In genomic region chr16:58671212-58671985, GRCm38 (mm10) we compare ENCODE assay signal across 8 mouse cellular contexts. TPM values are rescaled to one million over a fixed set of nuclear protein-coding genes. Genes with fewer than 3 reads are reported as not detected.
A peak's percentile ranks its signal among the peaks of the same experiment; 100 is the strongest.
DNase-seq lines count a peak whose midpoint lies in the region; ATAC-seq lines count a peak whose summit lies in the region.
"Had no signal": no experiment of that assay in that cellular context is flagged by ENCODE, and none has a peak within 500 bp of the region (broad histone marks: within the 10 kb centered on the region; RNA-seq: fewer than 3 reads in every experiment).

No protein-coding gene starts in this region.

- H3K4me1 ChIP-seq in megakaryocyte, embryonic 14.5 days = peaks cover 48% of the 10 kb centered on the region
- H3K4me1 ChIP-seq in forebrain, embryonic 11.5 days (replicated peaks; ENCODE audit: control insufficient read depth, insufficient read depth, low read length) = no peaks in the 10 kb centered on the region; the same call in 1 of the 2 replicates
- peaks cover 38% of the 10 kb centered on the region for H3K4me1 ChIP-seq in liver, embryonic 11.5 days (replicated peaks; ENCODE audit: control insufficient read depth, insufficient read depth, low read length)

- peak overlapping the region; percentile 81 for H3K4me2 ChIP-seq in forebrain, embryonic 11.5 days (ENCODE audit: low read depth, low read length, severe bottlenecking)
- peak overlapping the region; percentile 65 for H3K4me2 ChIP-seq in liver, embryonic 11.5 days

- no peaks in the 10 kb centered on the region for H3K27me3 ChIP-seq in megakaryocyte, embryonic 14.5 days (replicated peaks)
- H3K27me3 ChIP-seq in forebrain, embryonic 11.5 days (ENCODE audit: control insufficient read depth, insufficient read depth, low read length) = no peaks in the 10 kb centered on the region
- H3K27me3 ChIP-seq in liver, embryonic 11.5 days (replicated peaks; ENCODE audit: control insufficient read depth, insufficient read depth, low read length) = no peaks in the 10 kb centered on the region

- 73% methylated on average over 8 of the region's 8 CpGs for WGBS in forebrain, embryonic 11.5 days
- WGBS in liver, embryonic 11.5 days = 51% methylated on average over 8 of the region's 8 CpGs

- DNase-seq in forebrain, embryonic 11.5 days (ENCODE audit: low spot score) = no peak
- no peak for DNase-seq in liver, embryonic 11.5 days (ENCODE audit: low spot score)
- no peak for DNase-seq in thymus, postnatal 4 days
- no peak for DNase-seq in thymus, postnatal 36 days
- DNase-seq in thymus, postnatal 0 days (ENCODE audit: low spot score) = no peak

- peaks cover 41% of the 10 kb centered on the region for H3K36me3 ChIP-seq in megakaryocyte, embryonic 14.5 days (replicated peaks; ENCODE audit: low read length)
- H3K36me3 ChIP-seq in forebrain, embryonic 11.5 days (ENCODE audit: control insufficient read depth, insufficient read depth, low read length) = no peaks in the 10 kb centered on the region; the same call in 1 of the 2 replicates
- peaks cover 28% of the 10 kb centered on the region for H3K36me3 ChIP-seq in liver, embryonic 11.5 days (ENCODE audit: control insufficient read depth, insufficient read depth, low read length)

- H3K9ac ChIP-seq in forebrain, embryonic 11.5 days (ENCODE audit: low read length) = no peak overlapping the region
- H3K9ac ChIP-seq in liver, embryonic 11.5 days (ENCODE audit: low read depth, low read length) = peak overlapping the region; percentile 99

- ATAC-seq in megakaryocyte, adult 5-6 weeks (ENCODE audit: poor library complexity, severe bottlenecking) = no peak
- ATAC-seq in forebrain, embryonic 11.5 days (replicated peaks; ENCODE audit: low FRiP score) = no peak
- no peak for ATAC-seq in liver, embryonic 11.5 days (replicated peaks; ENCODE audit: low FRiP score)

- peak overlapping the region; percentile 100 for H3K4me3 ChIP-seq in megakaryocyte, embryonic 14.5 days (replicated peaks)
- H3K4me3 ChIP-seq in forebrain, embryonic 11.5 days (ENCODE audit: low read depth, low read length) = peak overlapping the region; percentile 72
- H3K4me3 ChIP-seq in liver, embryonic 11.5 days (ENCODE audit: low read depth, low read length) = peak overlapping the region; percentile 100

- H3K27ac ChIP-seq in forebrain, embryonic 11.5 days (ENCODE audit: low read depth, low read length) = no peak overlapping the region
- H3K27ac ChIP-seq in liver, embryonic 11.5 days (ENCODE audit: low read depth, low read length) = peak overlapping the region; percentile 100

- H3K9me3 ChIP-seq in megakaryocyte, embryonic 14.5 days = no peaks in the 10 kb centered on the region
- no peaks in the 10 kb centered on the region for H3K9me3 ChIP-seq in forebrain, embryonic 11.5 days (ENCODE audit: control insufficient read depth, low read length)
- H3K9me3 ChIP-seq in liver, embryonic 11.5 days (ENCODE audit: control insufficient read depth, low read length) = no peaks in the 10 kb centered on the region

RNA-seq across cellular contexts. Expression of gene Cpox, which starts 1.3 kb away (rescaled TPM):
- 3.4 and 14.3 TPM in 2 replicates for polyA plus RNA-seq in megakaryocyte, embryonic 14.5 days (2012; ENCODE audit: insufficient read depth, low replicate concordance)
- total RNA-seq in megakaryocyte, adult 5-6 weeks (2015) = 36.6 and 50.8 TPM in 2 replicates
- total RNA-seq in megakaryocyte, adult 5-6 weeks (2017) = 17.7 and 25.5 TPM in 2 replicates
- 20.6 and 22.0 TPM in 2 replicates for polyA plus RNA-seq in forebrain, embryonic 11.5 days (2014; fragmentation: Nextera tagmentation; extraction: Ambion mirVana)
- polyA plus RNA-seq in liver, embryonic 11.5 days (2014; fragmentation: Nextera tagmentation; extraction: Ambion mirVana) = 388 and 389 TPM in 2 replicates
- polyA plus RNA-seq in thymus, postnatal 0 days (2015; fragmentation: Nextera tagmentation; extraction: Ambion mirVana) = 15.9 and 16.3 TPM in 2 replicates

RNA-seq across cellular contexts. Expression of gene E330017A01Rik, which starts 32.9 kb away (rescaled TPM):
- not detected in 2 replicates for polyA plus RNA-seq in megakaryocyte, embryonic 14.5 days (2012; ENCODE audit: insufficient read depth, low replicate concordance)
- not detected in 2 replicates for total RNA-seq in megakaryocyte, adult 5-6 weeks (2015)
- not detected in 2 replicates for total RNA-seq in megakaryocyte, adult 5-6 weeks (2017)
- polyA plus RNA-seq in forebrain, embryonic 11.5 days (2014; fragmentation: Nextera tagmentation; extraction: Ambion mirVana) = not detected in 2 replicates
- not detected in 2 replicates for polyA plus RNA-seq in liver, embryonic 11.5 days (2014; fragmentation: Nextera tagmentation; extraction: Ambion mirVana)
- polyA plus RNA-seq in thymus, postnatal 0 days (2015; fragmentation: Nextera tagmentation; extraction: Ambion mirVana) = not detected in 2 replicates
- polyA plus RNA-seq: inflammation-experienced regulatory T-cells, adult 6 months had no signal

RNA-seq across cellular contexts. Expression of gene Gpr15, which starts 47.5 kb away (rescaled TPM):
- polyA plus RNA-seq in megakaryocyte, embryonic 14.5 days (2012; ENCODE audit: insufficient read depth, low replicate concordance) = not detected in 2 replicates
- 1.8 and 3.1 TPM in 2 replicates for total RNA-seq in megakaryocyte, adult 5-6 weeks (2015)
- 4.2 and 6.7 TPM in 2 replicates for total RNA-seq in megakaryocyte, adult 5-6 weeks (2017)
- polyA plus RNA-seq in forebrain, embryonic 11.5 days (2014; fragmentation: Nextera tagmentation; extraction: Ambion mirVana) = not detected in 2 replicates
- polyA plus RNA-seq in liver, embryonic 11.5 days (2014; fragmentation: Nextera tagmentation; extraction: Ambion mirVana) = not detected in 2 replicates
- 0.79 and 1.7 TPM in 2 replicates for polyA plus RNA-seq in thymus, postnatal 0 days (2015; fragmentation: Nextera tagmentation; extraction: Ambion mirVana)

RNA-seq across cellular contexts. Expression of gene Gm813, which starts 54.6 kb away (rescaled TPM):
- polyA plus RNA-seq in megakaryocyte, embryonic 14.5 days (2012; ENCODE audit: insufficient read depth, low replicate concordance) = not detected in 2 replicates
- not detected in 2 replicates for total RNA-seq in megakaryocyte, adult 5-6 weeks (2015)
- not detected in 2 replicates for total RNA-seq in megakaryocyte, adult 5-6 weeks (2017)
- not detected in 2 replicates for polyA plus RNA-seq in forebrain, embryonic 11.5 days (2014; fragmentation: Nextera tagmentation; extraction: Ambion mirVana)
- polyA plus RNA-seq in liver, embryonic 11.5 days (2014; fragmentation: Nextera tagmentation; extraction: Ambion mirVana) = not detected in 2 replicates
- not detected in 2 replicates for polyA plus RNA-seq in thymus, postnatal 0 days (2015; fragmentation: Nextera tagmentation; extraction: Ambion mirVana)
- polyA plus RNA-seq: inflammation-experienced regulatory T-cells, adult 6 months had no signal

RNA-seq across cellular contexts. Expression of gene Cldnd1, which starts 56.3 kb away (rescaled TPM):
- 1.00 and 2.3 TPM in 2 replicates for polyA plus RNA-seq in megakaryocyte, embryonic 14.5 days (2012; ENCODE audit: insufficient read depth, low replicate concordance)
- 65.0 and 74.3 TPM in 2 replicates for total RNA-seq in megakaryocyte, adult 5-6 weeks (2015)
- total RNA-seq in megakaryocyte, adult 5-6 weeks (2017) = 16.9 and 25.2 TPM in 2 replicates
- 115 and 116 TPM in 2 replicates for polyA plus RNA-seq in forebrain, embryonic 11.5 days (2014; fragmentation: Nextera tagmentation; extraction: Ambion mirVana)
- polyA plus RNA-seq in liver, embryonic 11.5 days (2014; fragmentation: Nextera tagmentation; extraction: Ambion mirVana) = 65.3 and 73.3 TPM in 2 replicates
- polyA plus RNA-seq in thymus, postnatal 0 days (2015; fragmentation: Nextera tagmentation; extraction: Ambion mirVana) = 51.0 and 58.6 TPM in 2 replicates

Comparison
In these comparisons a context has a peak if more than half of its experiments do, and no peak if none do; other contexts are left out.
1. RNA of gene Cpox, which starts 1.3 kb away (polyA plus RNA-seq): 388 to 389 TPM in liver, embryonic 11.5 days; 20.6 to 22.0 TPM in forebrain, embryonic 11.5 days, 15.9 to 16.3 TPM in thymus, postnatal 0 days and 3.4 to 14.3 TPM in megakaryocyte, embryonic 14.5 days; every median in the first group is over 10 times any median in the second.
2. Peak in every context shown above with its lines, with median percentiles within 50 percentile points of each other: H3K4me3 ChIP-seq.